Mouse (Mus musculus): ENCODE measurements around the gene Timd2.
"Not testable (repeated sequence)": the region's sequence is repeated elsewhere in the genome, so short reads cannot be mapped to it uniquely, and the experiment has no call there.

Gene Timd2

GRCm38 (mm10) chr11:46663215-46663614, 43.6 kb downstream of the Timd2 start:
- DNase-seq (ENCODE audit: low spot score in 2 of 2) = no peak

DNA sequence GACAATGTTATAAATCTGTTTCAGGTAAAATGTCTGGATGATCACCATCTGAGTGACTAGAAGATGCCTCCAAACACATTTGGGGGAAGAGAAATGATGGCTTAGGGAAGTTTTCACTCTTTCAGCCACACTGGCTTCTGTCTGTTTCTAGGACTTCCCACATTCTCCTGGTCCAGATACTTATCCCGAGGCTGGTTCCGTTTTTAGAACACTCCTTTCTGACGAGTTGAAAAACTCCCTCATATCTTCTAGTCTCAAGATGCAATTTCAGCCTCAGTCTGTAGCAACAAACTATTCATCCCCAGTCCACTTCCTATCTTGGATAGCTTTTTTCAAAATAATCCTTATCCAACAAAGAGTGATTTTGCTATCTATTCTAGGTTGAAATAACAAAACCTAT, 54.4 kb downstream of the Timd2 start:
- no peak for DNase-seq (ENCODE audit: low spot score in 2 of 2)

DNA sequence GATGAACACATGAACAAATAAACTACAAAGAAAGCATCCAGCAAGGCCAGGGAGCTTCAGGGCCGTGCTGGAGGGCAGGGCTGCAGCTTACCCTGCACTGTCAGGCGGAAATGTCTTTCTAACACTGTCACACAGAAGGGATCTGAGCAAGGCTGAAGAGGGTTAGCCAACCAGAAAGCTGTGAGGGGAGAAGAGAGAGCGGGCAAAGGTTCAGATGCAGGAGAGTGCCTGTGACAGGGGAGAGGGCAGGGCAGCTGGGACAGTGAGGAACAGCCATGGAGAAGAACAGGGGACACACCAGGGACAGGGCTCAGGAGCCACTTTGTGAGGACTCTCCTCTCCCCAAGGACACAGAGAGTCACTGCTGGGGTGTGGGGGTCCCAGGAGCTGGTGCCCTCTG, 57.2 kb downstream of the Timd2 start:
- DNase-seq (ENCODE audit: low spot score in 2 of 2) = not testable (repeated sequence)

DNA sequence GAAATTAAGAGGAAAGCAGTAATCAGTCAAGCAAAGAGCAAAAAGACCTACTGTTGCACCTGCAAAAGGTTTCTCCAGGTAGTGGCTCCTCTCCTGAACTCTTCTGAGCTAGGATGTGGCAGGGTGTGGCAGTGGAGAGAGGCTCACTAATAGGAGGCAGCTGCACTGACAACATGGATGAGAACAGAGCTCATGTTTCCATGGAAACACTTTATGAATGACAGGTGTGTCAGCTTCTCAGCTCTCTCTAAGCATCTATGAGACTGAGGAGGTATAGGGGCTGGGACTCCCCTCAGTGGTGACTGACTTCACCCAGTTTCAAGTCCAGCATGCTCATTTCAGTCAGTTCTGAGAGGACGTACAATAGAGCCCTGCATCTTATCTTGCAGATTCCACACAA, 62.0 kb downstream of the Timd2 start:
- no peak for DNase-seq (ENCODE audit: low spot score in 2 of 2)

DNA sequence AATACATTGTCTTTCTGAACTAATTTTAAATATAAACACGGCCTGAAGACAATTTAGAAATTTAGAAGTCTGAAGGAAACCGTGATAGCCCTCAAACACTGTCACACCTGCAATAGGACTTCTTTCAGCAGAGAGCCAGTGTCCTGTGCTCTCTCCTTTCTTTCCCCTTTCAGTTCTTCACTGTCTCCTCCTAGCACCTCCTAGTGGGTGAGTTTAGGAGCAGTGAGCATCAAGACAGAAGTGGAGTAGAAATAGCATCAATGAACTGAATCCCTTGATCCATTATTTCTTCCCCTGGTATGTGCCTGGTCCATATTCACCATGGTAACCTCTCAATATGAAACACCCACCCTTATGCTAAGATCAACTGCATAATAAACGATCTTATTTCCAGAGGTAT, 70.3 kb downstream of the Timd2 start:
- DNase-seq (ENCODE audit: low spot score in 2 of 2) = no peak

DNA sequence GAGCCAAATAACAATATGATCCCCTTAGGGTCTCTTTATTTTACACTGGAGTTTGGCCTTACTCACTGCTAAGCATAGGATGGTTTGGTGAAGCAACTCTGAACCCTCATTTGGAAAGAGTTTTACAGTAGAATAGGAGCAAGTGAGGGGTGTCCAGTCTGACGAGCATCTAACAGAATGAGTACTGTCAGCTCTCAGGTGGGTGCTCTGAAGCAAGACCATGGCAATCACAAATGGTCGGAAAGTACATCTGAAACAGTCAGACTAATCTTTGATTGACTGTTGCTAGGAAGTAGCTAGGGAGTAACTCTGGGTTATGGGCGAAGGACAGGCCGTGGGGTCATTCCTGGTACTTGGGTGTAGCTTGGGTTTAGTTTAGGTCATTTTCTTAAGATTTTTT, 71.3 kb downstream of the Timd2 start:
- not testable (repeated sequence) for DNase-seq (ENCODE audit: low spot score in 2 of 2)

DNA sequence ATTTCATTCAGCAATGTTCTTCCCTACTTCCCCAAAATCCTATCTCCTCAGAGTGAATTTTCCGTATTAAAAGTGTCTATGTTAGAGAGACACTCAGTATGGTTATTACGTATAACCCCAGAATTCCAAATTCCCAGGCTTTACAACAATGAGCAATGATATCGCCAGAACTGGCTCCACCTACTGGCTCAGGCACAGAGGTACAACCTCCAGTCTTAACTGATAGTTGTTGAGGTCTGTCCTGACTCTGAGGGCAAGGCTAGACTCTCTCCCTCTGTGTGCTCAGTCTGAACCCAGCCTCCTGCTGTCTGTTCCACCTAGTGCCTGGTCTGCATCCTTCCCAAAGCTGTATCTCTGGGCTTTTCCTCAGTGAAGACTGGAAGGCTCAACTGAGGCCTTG, 75.2 kb downstream of the Timd2 start:
- DNase-seq (ENCODE audit: low spot score in 2 of 2) = peak in 1 of 2 experiments; percentile 5

DNA sequence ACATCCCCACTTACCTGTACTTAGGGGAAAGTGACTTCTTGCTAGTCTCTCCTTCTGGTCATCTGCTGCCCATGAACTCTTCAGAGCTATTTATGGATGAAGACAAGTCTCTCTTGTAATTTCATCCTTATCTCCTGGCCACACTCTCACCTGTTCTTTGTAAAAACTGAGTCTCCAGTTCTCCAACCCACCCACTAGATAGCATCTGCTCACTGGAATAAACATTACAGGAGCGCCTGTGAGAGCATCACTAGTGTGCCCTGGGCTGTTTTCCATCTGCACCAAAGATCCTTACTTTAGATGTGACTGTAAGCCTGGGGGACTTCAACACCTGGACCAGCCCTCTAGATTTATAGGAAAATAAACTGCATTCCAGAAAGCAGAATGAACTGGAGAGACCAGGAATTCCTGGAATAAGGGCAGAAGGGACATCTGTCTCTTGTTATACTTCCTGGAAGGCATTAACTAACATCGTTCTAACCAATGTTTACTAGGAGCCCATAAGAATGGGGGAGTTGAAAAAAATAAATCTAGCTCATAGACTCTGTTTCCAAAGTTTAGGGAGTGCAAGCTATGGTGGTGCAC, 77.6 kb downstream of the Timd2 start, which contains the start of gene Dppa1:
TSS of gene Dppa1 (minus strand) at position 51 of the 585 bp plus-strand sequence.
- DNase-seq (ENCODE audit: low spot score in 2 of 2) = no peak

- no peak for DNase-seq (ENCODE audit: low spot score in 2 of 2)
Observed at GRCm38 (mm10) chr11:46620414-46621168, 86.3 kb downstream of the Timd2 start.

DNA sequence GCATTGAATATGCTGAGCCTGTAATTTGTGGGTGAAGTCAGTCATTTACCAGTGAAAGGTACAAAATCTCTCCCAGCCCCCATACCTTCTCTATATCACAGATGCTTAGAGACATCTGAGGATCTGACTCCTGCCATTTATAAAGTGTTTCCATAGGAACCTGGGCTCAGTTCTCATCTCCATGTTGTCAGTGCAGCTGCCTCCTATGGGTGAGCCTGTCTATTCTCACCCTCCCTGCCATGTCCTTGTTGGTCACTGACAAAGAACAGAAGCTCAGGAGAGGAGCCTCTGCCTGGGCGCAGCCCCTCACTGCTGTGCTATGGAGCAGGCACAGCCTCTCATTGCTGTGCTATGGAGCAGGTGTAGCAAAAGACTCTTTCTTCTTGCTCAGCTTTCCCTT, 86.9 kb downstream of the Timd2 start:
- no peak for DNase-seq (ENCODE audit: low spot score in 2 of 2)
